Mouse (Mus musculus) inflammation-experienced regulatory T-cells, adult 16 weeks (primary cell): ENCODE results near the gene Prl3d1. TPM values are rescaled to one million over a fixed set of nuclear protein-coding genes. Genes with fewer than 3 reads are reported as not detected.

Experiments
- polyA plus RNA-seq: library from polyadenylated mRNA; unstranded; fragments of 100-300 nt; shearing (Covaris generic); gene quantifications from one replicate; pipeline ENCODE4 v1.2.1, GENCODE M21; 2017

Prl3d1 gene
- not detected for polyA plus RNA-seq

GRCm38 (mm10) chr13:27093890-27094289, at the start of gene Prl3d1:
Gene Prl3d1, plus strand, starts transcription at chr13:27094190.

GRCm38 (mm10) chr13:27057270-27057669, 36.7 kb upstream of the Prl3d1 start, which contains the start of gene Prl:
Gene Prl, plus strand, starts transcription at chr13:27057570.

GRCm38 (mm10) chr13:27121398-27121797, 27.4 kb downstream of the Prl3d1 start, which contains the start of gene Prl3d2:
Gene Prl3d2, plus strand, starts transcription at chr13:27121698.

Other genes starting within 250 kb of the Prl3d1 start
- not detected for gene Prl, start 36.6 kb upstream of the Prl3d1 start, polyA plus RNA-seq
- not detected for gene Prl3d2, start 27.5 kb downstream of the Prl3d1 start, polyA plus RNA-seq
- gene Prl3d3, start 62.6 kb downstream of the Prl3d1 start, polyA plus RNA-seq, result not detected
- gene Prl3c1, start 102.5 kb downstream of the Prl3d1 start, polyA plus RNA-seq, result not detected
- gene Prl3b1, start 147.7 kb downstream of the Prl3d1 start, polyA plus RNA-seq, result not detected
- gene Prl3a1, start 165.2 kb downstream of the Prl3d1 start, polyA plus RNA-seq, result not detected
- not detected for gene Prl6a1, start 218.4 kb downstream of the Prl3d1 start, polyA plus RNA-seq